Mouse (Mus musculus): ENCODE results near the gene Ramp2. TPM values are rescaled to one million over a fixed set of nuclear protein-coding genes. Genes with fewer than 3 reads are reported as not detected.

Ramp2 gene
- polyA plus RNA-seq, 1 experiment from 2014 or later = 21.8 TPM

- Histone ChIP-seq H3K27me3 (ENCODE audit: control insufficient read depth, insufficient read depth, low read depth, low read length) (peaks cover 28% of the 10 kb centered on the region), H3K9me3 (replicated peaks; ENCODE audit: control insufficient read depth, low read length) (no peaks in the 10 kb centered on the region), H3K36me3 (ENCODE audit: control insufficient read depth, insufficient read depth) (no peaks in the 10 kb centered on the region), H3K4me3 (ENCODE audit: low read depth, low read length) (no peak overlapping the region), H3K9ac (ENCODE audit: low read depth, low read length) (no peak overlapping the region), H3K27ac (ENCODE audit: low read length) (peak overlapping the region; percentile 33; the same call in 1 of the 2 replicates), H3K4me1 (ENCODE audit: control insufficient read depth, low read depth, low read length) (no peaks in the 10 kb centered on the region; the same call in 1 of the 2 replicates), H3K4me2 (ENCODE audit: low read depth, low read length) (peak overlapping the region; percentile 40; the same call in 1 of the 2 replicates)
- WGBS (ENCODE audit: insufficient replicate concordance) = 19% methylated on average over 6 of the region's 6 CpGs
- peak; percentile 60 for ATAC-seq (ENCODE audit: low read depth)
Observed at GRCm38 (mm10) chr11:101232010-101232839, 13.6 kb upstream of the Ramp2 start.

GRCm38 (mm10) chr11:101233240-101233639, 12.6 kb upstream of the Ramp2 start:
- Histone ChIP-seq H3K4me3 (ENCODE audit: low read depth, low read length) (no peak overlapping the region), H3K4me1 (ENCODE audit: control insufficient read depth, low read depth, low read length) (no peaks in the 10 kb centered on the region; the same call in 1 of the 2 replicates), H3K9ac (ENCODE audit: low read depth, low read length) (no peak overlapping the region), H3K27ac (ENCODE audit: low read length) (no peak overlapping the region), H3K9me3 (replicated peaks; ENCODE audit: control insufficient read depth, low read length) (no peaks in the 10 kb centered on the region), H3K27me3 (ENCODE audit: control insufficient read depth, insufficient read depth, low read depth, low read length) (peaks cover 28% of the 10 kb centered on the region), H3K36me3 (ENCODE audit: control insufficient read depth, insufficient read depth) (no peaks in the 10 kb centered on the region), H3K4me2 (ENCODE audit: low read depth, low read length) (no peak overlapping the region)
- 33% methylated on average over 1 of the region's 1 CpGs for WGBS (ENCODE audit: insufficient replicate concordance)
- ATAC-seq (ENCODE audit: low read depth) = no peak

- no peak for ATAC-seq (ENCODE audit: low read depth)
Observed at GRCm38 (mm10) chr11:101234124-101234523, 11.7 kb upstream of the Ramp2 start.

GRCm38 (mm10) chr11:101235429-101235828, 10.4 kb upstream of the Ramp2 start:
- no peak overlapping the region for H3K4me3 ChIP-seq (ENCODE audit: low read depth, low read length)
- no peaks in the 10 kb centered on the region for H3K9me3 ChIP-seq (replicated peaks; ENCODE audit: control insufficient read depth, low read length)
- no peak overlapping the region for H3K9ac ChIP-seq (ENCODE audit: low read depth, low read length)
- no peak overlapping the region for H3K4me2 ChIP-seq (ENCODE audit: low read depth, low read length)
- H3K4me1 ChIP-seq (ENCODE audit: control insufficient read depth, low read depth, low read length) = no peaks in the 10 kb centered on the region; the same call in 1 of the 2 replicates
- no peak for ATAC-seq (ENCODE audit: low read depth)
- H3K27me3 ChIP-seq (ENCODE audit: control insufficient read depth, insufficient read depth, low read depth, low read length) = peaks cover 15% of the 10 kb centered on the region
- H3K27ac ChIP-seq (ENCODE audit: low read length) = no peak overlapping the region
- no peaks in the 10 kb centered on the region for H3K36me3 ChIP-seq (ENCODE audit: control insufficient read depth, insufficient read depth)

More at GRCm38 (mm10) chr11:101234124-101234523, 11.7 kb upstream of the Ramp2 start:
- Histone ChIP-seq H3K4me3 (ENCODE audit: low read depth, low read length) (no peak overlapping the region), H3K9ac (ENCODE audit: low read depth, low read length) (no peak overlapping the region), H3K27ac (ENCODE audit: low read length) (no peak overlapping the region), H3K36me3 (ENCODE audit: control insufficient read depth, insufficient read depth) (no peaks in the 10 kb centered on the region), H3K4me2 (ENCODE audit: low read depth, low read length) (no peak overlapping the region), H3K4me1 (ENCODE audit: control insufficient read depth, low read depth, low read length) (no peaks in the 10 kb centered on the region; the same call in 1 of the 2 replicates), H3K9me3 (replicated peaks; ENCODE audit: control insufficient read depth, low read length) (no peaks in the 10 kb centered on the region), H3K27me3 (ENCODE audit: control insufficient read depth, insufficient read depth, low read depth, low read length) (peaks cover 24% of the 10 kb centered on the region)

GRCm38 (mm10) chr11:101236782-101237181, 9.0 kb upstream of the Ramp2 start:
- 75% methylated on average over 5 of the region's 5 CpGs for WGBS (ENCODE audit: insufficient replicate concordance)
- Histone ChIP-seq H3K4me2 (ENCODE audit: low read depth, low read length) (no peak overlapping the region), H3K4me1 (ENCODE audit: control insufficient read depth, low read depth, low read length) (no peaks in the 10 kb centered on the region; the same call in 1 of the 2 replicates), H3K27ac (ENCODE audit: low read length) (no peak overlapping the region), H3K4me3 (ENCODE audit: low read depth, low read length) (no peak overlapping the region), H3K27me3 (ENCODE audit: control insufficient read depth, insufficient read depth, low read depth, low read length) (peaks cover 4% of the 10 kb centered on the region), H3K9me3 (replicated peaks; ENCODE audit: control insufficient read depth, low read length) (no peaks in the 10 kb centered on the region), H3K9ac (ENCODE audit: low read depth, low read length) (no peak overlapping the region), H3K36me3 (ENCODE audit: control insufficient read depth, insufficient read depth) (no peaks in the 10 kb centered on the region)
- no peak for ATAC-seq (ENCODE audit: low read depth)

- Histone ChIP-seq H3K9ac (ENCODE audit: low read depth, low read length) (no peak overlapping the region), H3K27ac (ENCODE audit: low read length) (no peak overlapping the region), H3K4me1 (ENCODE audit: control insufficient read depth, low read depth, low read length) (no peaks in the 10 kb centered on the region), H3K9me3 (replicated peaks; ENCODE audit: control insufficient read depth, low read length) (no peaks in the 10 kb centered on the region), H3K4me2 (ENCODE audit: low read depth, low read length) (no peak overlapping the region), H3K4me3 (ENCODE audit: low read depth, low read length) (no peak overlapping the region), H3K27me3 (ENCODE audit: control insufficient read depth, insufficient read depth, low read depth, low read length) (peaks cover 3% of the 10 kb centered on the region), H3K36me3 (ENCODE audit: control insufficient read depth, insufficient read depth) (no peaks in the 10 kb centered on the region)
- ATAC-seq (ENCODE audit: low read depth) = no peak
- WGBS (ENCODE audit: insufficient replicate concordance) = 48% methylated on average over 5 of the region's 5 CpGs
Observed at GRCm38 (mm10) chr11:101238071-101238647, 7.7 kb upstream of the Ramp2 start.

- Histone ChIP-seq H3K36me3 (ENCODE audit: control insufficient read depth, insufficient read depth) (no peaks in the 10 kb centered on the region), H3K9ac (ENCODE audit: low read depth, low read length) (no peak overlapping the region), H3K27me3 (ENCODE audit: control insufficient read depth, insufficient read depth, low read depth, low read length) (peaks cover 51% of the 10 kb centered on the region)
Observed at GRCm38 (mm10) chr11:101245071-101245470, 757 bp upstream of the Ramp2 start.

GRCm38 (mm10) chr11:101246702-101247012, 829 bp downstream of the Ramp2 start:
- 10% methylated on average over 7 of the region's 7 CpGs for WGBS (ENCODE audit: insufficient replicate concordance)
- Histone ChIP-seq H3K4me1 (ENCODE audit: control insufficient read depth, low read depth, low read length) (peaks cover 4% of the 10 kb centered on the region), H3K36me3 (ENCODE audit: control insufficient read depth, insufficient read depth) (no peaks in the 10 kb centered on the region), H3K4me3 (ENCODE audit: low read depth, low read length) (peak overlapping the region; percentile 54), H3K4me2 (ENCODE audit: low read depth, low read length) (peak overlapping the region; percentile 61), H3K9ac (ENCODE audit: low read depth, low read length) (no peak overlapping the region; the same call in 1 of the 2 replicates), H3K9me3 (replicated peaks; ENCODE audit: control insufficient read depth, low read length) (no peaks in the 10 kb centered on the region), H3K27ac (ENCODE audit: low read length) (no peak overlapping the region), H3K27me3 (ENCODE audit: control insufficient read depth, insufficient read depth, low read depth, low read length) (peaks cover 51% of the 10 kb centered on the region)
- peak; percentile 33; the same call in 1 of the 2 replicates for ATAC-seq (ENCODE audit: low read depth)

More at GRCm38 (mm10) chr11:101245071-101245470, 757 bp upstream of the Ramp2 start:
- Histone ChIP-seq H3K4me3 (ENCODE audit: low read depth, low read length) (no peak overlapping the region), H3K27ac (ENCODE audit: low read length) (no peak overlapping the region), H3K4me1 (ENCODE audit: control insufficient read depth, low read depth, low read length) (peaks cover 4% of the 10 kb centered on the region), H3K4me2 (ENCODE audit: low read depth, low read length) (no peak overlapping the region), H3K9me3 (replicated peaks; ENCODE audit: control insufficient read depth, low read length) (no peaks in the 10 kb centered on the region)
- WGBS (ENCODE audit: insufficient replicate concordance) = 45% methylated on average over 4 of the region's 4 CpGs
- ATAC-seq (ENCODE audit: low read depth) = no peak

GRCm38 (mm10) chr11:101247521-101248030, 1.7 kb downstream of the Ramp2 start:
- H3K4me1 ChIP-seq (ENCODE audit: control insufficient read depth, low read depth, low read length) = peaks cover 5% of the 10 kb centered on the region
- no peak overlapping the region for H3K4me2 ChIP-seq (ENCODE audit: low read depth, low read length)
- H3K4me3 ChIP-seq (ENCODE audit: low read depth, low read length) = no peak overlapping the region
- 57% methylated on average over 6 of the region's 6 CpGs for WGBS (ENCODE audit: insufficient replicate concordance)
- H3K36me3 ChIP-seq (ENCODE audit: control insufficient read depth, insufficient read depth) = no peaks in the 10 kb centered on the region
- H3K27me3 ChIP-seq (ENCODE audit: control insufficient read depth, insufficient read depth, low read depth, low read length) = peaks cover 51% of the 10 kb centered on the region
- no peak overlapping the region for H3K27ac ChIP-seq (ENCODE audit: low read length)
- no peak overlapping the region for H3K9ac ChIP-seq (ENCODE audit: low read depth, low read length)
- ATAC-seq (ENCODE audit: low read depth) = no peak
- no peaks in the 10 kb centered on the region for H3K9me3 ChIP-seq (replicated peaks; ENCODE audit: control insufficient read depth, low read length)

All from liver, embryonic 16.5 days (tissue).